8 mouse cellular contexts compared by ENCODE assay signal in genomic region chr1:181016045-181016444, GRCm38 (mm10). TPM values are rescaled to one million over a fixed set of nuclear protein-coding genes. Genes with fewer than 3 reads are reported as not detected.
A peak's percentile ranks its signal among the peaks of the same experiment; 100 is the strongest.
DNase-seq lines count a peak whose midpoint lies in the region; ATAC-seq and TF ChIP-seq lines count a peak whose summit lies in the region.

No protein-coding gene starts in this region.

- no peak for TF ChIP-seq POLR2A in lung, adult 2 months (IDR thresholded peaks at IDR 0.05; ENCODE audit: borderline replicate concordance, extremely low read depth, low read depth, low read length)
- peak; percentile 67 for TF ChIP-seq POLR2A in embryonic fibroblast, embryonic 13.5 days (IDR thresholded peaks at IDR 0.05; ENCODE audit: low read depth, low read length)

- no peaks in the 10 kb centered on the region; the same call in 1 of the 2 replicates for H3K27me3 ChIP-seq in neural tube, embryonic 15.5 days (replicated peaks)

- WGBS in lung, adult 2 months, result 65% methylated on average over 4 of the region's 4 CpGs
- 90% methylated on average over 4 of the region's 4 CpGs for WGBS in neural tube, embryonic 15.5 days

- H3K27ac ChIP-seq in embryonic fibroblast, embryonic 13.5 days (ENCODE audit: insufficient read depth, low read length), result peak overlapping the region; percentile 98
- H3K27ac ChIP-seq in neural tube, embryonic 15.5 days (replicated peaks), result peak overlapping the region; percentile 62; the same call in 1 of the 2 replicates

- peaks cover 23% of the 10 kb centered on the region for H3K4me1 ChIP-seq in lung, adult 2 months (ENCODE audit: control insufficient read depth, insufficient read depth, low read length)
- H3K4me1 ChIP-seq in embryonic fibroblast, embryonic 13.5 days (ENCODE audit: control insufficient read depth, insufficient read depth, low read length), result peaks cover 10% of the 10 kb centered on the region
- H3K4me1 ChIP-seq in neural tube, embryonic 15.5 days, result peaks cover 29% of the 10 kb centered on the region

- peak overlapping the region; percentile 41 for H3K4me3 ChIP-seq in lung, adult 2 months (replicated peaks; ENCODE audit: extremely low read depth, low read depth, low read length)
- no peak overlapping the region for H3K4me3 ChIP-seq in embryonic fibroblast, embryonic 13.5 days (ENCODE audit: insufficient read depth, low read length)
- peak overlapping the region; percentile 50 for H3K4me3 ChIP-seq in neural tube, embryonic 15.5 days (replicated peaks)

- no peaks in the 10 kb centered on the region for H3K36me3 ChIP-seq in neural tube, embryonic 15.5 days

- H3K4me2 ChIP-seq in neural tube, embryonic 15.5 days, result peak overlapping the region; percentile 96

- H3K9me3 ChIP-seq in neural tube, embryonic 15.5 days (replicated peaks), result no peaks in the 10 kb centered on the region

- no peak for TF ChIP-seq CTCF in lung, adult 2 months (IDR thresholded peaks at IDR 0.05; ENCODE audit: insufficient read depth, low read length)
- TF ChIP-seq CTCF in embryonic fibroblast, embryonic 13.5 days (IDR thresholded peaks at IDR 0.05; ENCODE audit: borderline replicate concordance, insufficient read depth, low read length), result no peak

- no peak overlapping the region for H3K9ac ChIP-seq in neural tube, embryonic 15.5 days (replicated peaks)

- DNase-seq in lung, adult 2 months, result no peak
- no peak for DNase-seq in lung, adult 18-20 months
- DNase-seq in kidney, postnatal 25 days, result peak; percentile 33 to 66
- DNase-seq in retina, embryonic 14.5 days (ENCODE audit: low spot score), result no peak
- DNase-seq in urinary bladder, adult 18-20 months (ENCODE audit: low spot score in 2 of 2), result no peak
- no peak for DNase-seq in urinary bladder, postnatal 36 days (ENCODE audit: low spot score in 2 of 2)

- ATAC-seq in neural tube, embryonic 15.5 days (ENCODE audit: low FRiP score), result no peak

RNA-seq across cellular contexts. Expression of gene Ephx1, which starts 4.7 kb away (rescaled TPM):
- 116 and 142 TPM in 2 replicates for polyA plus RNA-seq in lung, adult 2 months (2012; rRNA removed)
- polyA plus RNA-seq in embryonic fibroblast, embryonic 13.5 days (2011; ENCODE audit: insufficient read length, low read depth, missing spikeins), result 156 and 205 TPM in 2 replicates
- polyA plus RNA-seq in neural tube, embryonic 15.5 days (2015; fragmentation: Nextera tagmentation; extraction: Ambion mirVana), result 7.4 and 7.6 TPM in 2 replicates

RNA-seq across cellular contexts. Expression of gene 9130409I23Rik, which starts 35.0 kb away (rescaled TPM):
- polyA plus RNA-seq in lung, adult 2 months (2012; rRNA removed), result not detected in 2 replicates
- polyA plus RNA-seq in embryonic fibroblast, embryonic 13.5 days (2011; ENCODE audit: insufficient read length, low read depth, missing spikeins), result not detected in 2 replicates
- 0.10 and 0.13 TPM in 2 replicates for polyA plus RNA-seq in neural tube, embryonic 15.5 days (2015; fragmentation: Nextera tagmentation; extraction: Ambion mirVana)

Comparison
In these comparisons a context has a peak if more than half of its experiments do, and no peak if none do; other contexts are left out.
1. DNase-seq: peak in kidney, postnatal 25 days (2 of 2); none in lung, adult 2 months (single experiment), lung, adult 18-20 months (0 of 2), retina, embryonic 14.5 days (single experiment), urinary bladder, adult 18-20 months (0 of 2) and urinary bladder, postnatal 36 days (0 of 2).
2. RNA of gene Ephx1, which starts 4.7 kb away (polyA plus RNA-seq): 156 to 205 TPM in embryonic fibroblast, embryonic 13.5 days and 116 to 142 TPM in lung, adult 2 months; 7.4 to 7.6 TPM in neural tube, embryonic 15.5 days; every median in the first group is over 10 times any median in the second.